Mouse (Mus musculus): Measurements from ENCODE around the gene Wdr12. TPM values are rescaled to one million over a fixed set of nuclear protein-coding genes. Genes with fewer than 3 reads are reported as not detected.
"Not testable (repeated sequence)": the region's sequence is repeated elsewhere in the genome, so short reads cannot be mapped to it uniquely, and the experiment has no call there.

The Wdr12 gene
- polyA plus RNA-seq, 1 experiment from 2014 or later, result 50.8 TPM

DNA sequence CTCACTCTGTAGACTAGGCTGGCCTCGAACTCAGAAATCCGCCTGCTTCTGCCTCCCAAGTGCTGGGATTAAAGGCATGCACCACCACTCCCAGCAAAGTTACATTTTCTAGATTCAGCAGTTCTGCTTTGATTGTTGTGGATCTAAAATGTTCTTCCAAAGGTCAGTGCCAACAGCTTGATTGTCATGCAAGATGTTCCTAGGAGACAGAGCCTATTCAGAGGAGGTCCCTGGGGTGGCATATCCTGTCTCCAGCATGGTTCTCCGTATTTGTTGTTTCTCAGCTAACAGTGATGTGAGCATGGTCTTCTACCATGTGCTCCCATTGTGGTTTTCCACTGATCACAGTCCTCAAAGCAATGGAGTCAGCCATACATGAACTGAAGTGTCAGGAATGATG is 42.1 kb downstream of the Wdr12 start:
- no peak overlapping the region for H3K4me2 ChIP-seq
- H3K9me3 ChIP-seq (replicated peaks), result no peaks in the 10 kb centered on the region
- no peaks in the 10 kb centered on the region for H3K27me3 ChIP-seq
- H3K4me1 ChIP-seq, result no peaks in the 10 kb centered on the region
- H3K36me3 ChIP-seq (ENCODE audit: poor library complexity, severe bottlenecking), result no peaks in the 10 kb centered on the region
- no peak overlapping the region for H3K9ac ChIP-seq
- H3K4me3 ChIP-seq, result no peak overlapping the region
- H3K27ac ChIP-seq, result no peak overlapping the region
- WGBS, result 86% methylated on average over 3 of the region's 3 CpGs
- no peak for ATAC-seq

DNA sequence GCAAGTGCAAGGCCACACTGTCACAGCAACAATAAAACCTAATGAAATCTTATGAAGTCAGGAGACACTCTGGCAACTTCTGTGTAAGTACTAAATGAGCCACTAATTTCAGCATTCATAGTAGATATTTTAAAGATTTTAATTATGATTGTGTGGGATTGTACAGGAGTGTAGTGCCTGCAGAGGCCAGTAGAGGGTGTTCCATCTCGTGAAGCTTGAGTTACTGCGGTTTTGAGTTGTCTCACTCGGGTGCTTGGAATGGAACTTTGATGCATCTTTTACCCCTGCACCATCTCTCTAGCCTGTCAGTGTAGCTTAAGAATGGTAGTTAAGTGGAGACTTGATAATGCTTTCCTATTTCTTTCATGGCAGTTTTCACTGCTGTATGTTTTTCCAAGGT is 43.8 kb downstream of the Wdr12 start:
- Histone ChIP-seq H3K27ac (no peak overlapping the region), H3K4me1 (no peaks in the 10 kb centered on the region), H3K4me2 (no peak overlapping the region), H3K36me3 (ENCODE audit: poor library complexity, severe bottlenecking) (no peaks in the 10 kb centered on the region), H3K9me3 (replicated peaks) (no peaks in the 10 kb centered on the region), H3K27me3 (no peaks in the 10 kb centered on the region), H3K9ac (no peak overlapping the region), H3K4me3 (no peak overlapping the region)
- no peak for ATAC-seq
- WGBS, result 38% methylated on average over 3 of the region's 3 CpGs

DNA sequence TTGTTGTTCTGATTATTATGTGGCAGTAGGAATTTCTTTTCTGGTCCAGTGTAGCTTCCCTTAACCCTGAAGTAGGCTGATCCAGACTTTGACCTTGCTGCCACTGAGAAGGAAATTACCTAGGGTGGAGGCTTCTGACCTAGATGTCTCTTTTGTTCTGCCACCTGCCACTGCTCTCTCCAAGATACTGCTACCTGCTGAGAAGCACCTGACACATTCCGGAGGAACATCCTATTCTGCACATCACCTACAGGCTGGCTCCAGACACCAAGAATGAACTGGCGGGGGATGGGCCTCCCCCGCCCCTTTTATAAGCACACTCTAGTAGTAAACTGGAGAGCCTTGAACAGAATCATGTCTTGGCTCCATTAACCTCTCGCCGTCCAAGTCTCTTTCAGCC is 51.0 kb downstream of the Wdr12 start:
- not testable (repeated sequence) for H3K4me1 ChIP-seq; H3K9me3 ChIP-seq (replicated peaks); H3K9ac ChIP-seq; H3K27ac ChIP-seq; ATAC-seq; H3K4me3 ChIP-seq; H3K27me3 ChIP-seq; H3K36me3 ChIP-seq (ENCODE audit: poor library complexity, severe bottlenecking); H3K4me2 ChIP-seq
- WGBS, result 95% methylated on average over 5 of the region's 5 CpGs

DNA sequence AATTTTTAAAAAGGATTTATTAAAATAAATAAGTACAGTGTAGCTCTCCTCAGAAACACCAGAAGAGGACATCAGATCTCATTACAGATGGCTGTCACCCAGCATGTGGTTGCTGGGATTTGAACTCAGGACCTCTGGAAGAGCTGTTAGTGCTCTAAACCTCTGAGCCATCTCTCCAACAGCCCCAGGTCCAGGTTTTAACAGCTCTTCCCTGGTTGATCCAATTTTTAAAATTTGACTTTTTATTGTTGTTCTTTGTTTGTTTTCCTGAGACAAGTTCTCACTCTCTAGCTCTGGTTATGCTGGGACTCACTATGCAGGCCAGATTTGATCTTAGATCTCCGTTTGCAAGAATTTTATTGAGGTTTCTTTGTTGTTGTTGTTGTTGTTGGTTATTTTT is 53.9 kb downstream of the Wdr12 start:
- H3K27me3 ChIP-seq, result peaks cover 14% of the 10 kb centered on the region
- H3K4me3 ChIP-seq, result no peak overlapping the region
- no peak overlapping the region for H3K27ac ChIP-seq
- 81% methylated on average over 1 of the region's 1 CpGs for WGBS
- H3K36me3 ChIP-seq (ENCODE audit: poor library complexity, severe bottlenecking), result no peaks in the 10 kb centered on the region
- H3K9me3 ChIP-seq (replicated peaks), result no peaks in the 10 kb centered on the region
- peaks cover 2% of the 10 kb centered on the region; the same call in 1 of the 2 replicates for H3K4me1 ChIP-seq
- no peak overlapping the region for H3K4me2 ChIP-seq
- no peak for ATAC-seq
- no peak overlapping the region for H3K9ac ChIP-seq

DNA sequence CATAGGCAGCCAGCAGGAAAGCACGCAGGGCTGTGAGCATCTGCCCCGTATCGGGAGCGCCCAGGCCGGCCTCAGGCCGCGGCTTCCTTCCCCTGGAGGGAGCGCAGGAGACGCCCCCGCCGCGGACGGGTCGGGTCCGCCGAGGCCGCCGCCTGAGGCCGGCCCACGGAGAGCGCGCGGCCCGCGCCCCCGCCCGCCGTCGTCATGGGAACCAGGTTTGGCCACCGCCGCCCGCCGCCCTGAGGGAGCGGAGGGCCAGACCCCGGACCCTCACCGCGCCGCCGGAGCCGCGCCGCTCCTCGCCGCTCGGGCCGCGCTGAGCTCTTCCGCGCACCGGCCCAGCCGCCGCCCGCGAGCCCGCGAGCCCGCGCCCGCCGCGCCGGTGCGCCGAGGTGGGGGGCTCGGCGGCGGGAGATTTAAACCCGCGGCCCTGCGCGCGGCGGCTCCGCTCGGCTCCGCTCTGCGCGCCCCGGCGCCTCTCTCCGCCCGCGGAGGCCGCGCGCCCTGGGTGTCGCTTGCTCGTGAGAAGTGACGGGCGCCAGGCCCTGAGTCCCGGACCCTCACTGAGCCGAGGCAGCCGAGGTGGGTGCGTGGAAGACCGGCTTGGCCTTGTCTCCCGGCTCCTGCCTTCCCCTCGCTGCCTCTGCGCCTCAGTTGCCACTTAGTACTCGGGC is 55.5 kb downstream of the Wdr12 start, which contains the start of gene Ica1l:
Ica1l (minus strand) TSS at position 389 of the 674 bp plus-strand sequence.
- no peak within 1 kb of the TSS for H3K27ac ChIP-seq
- H3K36me3 ChIP-seq (ENCODE audit: poor library complexity, severe bottlenecking), result no peaks in the 10 kb centered on the region
- no peaks in the 10 kb centered on the region for H3K9me3 ChIP-seq (replicated peaks)
- WGBS, result under 1% methylated on average over 52 of the region's 99 CpGs
- peaks cover 14% of the 10 kb centered on the region for H3K27me3 ChIP-seq
- peak within 1 kb of the TSS; percentile 86 for H3K4me2 ChIP-seq
- H3K4me1 ChIP-seq, result peaks cover 2% of the 10 kb centered on the region; the same call in 1 of the 2 replicates
- peak; percentile 92 for ATAC-seq
- H3K9ac ChIP-seq, result peak within 1 kb of the TSS; percentile 84
- H3K4me3 ChIP-seq, result peak within 1 kb of the TSS; percentile 69

DNA sequence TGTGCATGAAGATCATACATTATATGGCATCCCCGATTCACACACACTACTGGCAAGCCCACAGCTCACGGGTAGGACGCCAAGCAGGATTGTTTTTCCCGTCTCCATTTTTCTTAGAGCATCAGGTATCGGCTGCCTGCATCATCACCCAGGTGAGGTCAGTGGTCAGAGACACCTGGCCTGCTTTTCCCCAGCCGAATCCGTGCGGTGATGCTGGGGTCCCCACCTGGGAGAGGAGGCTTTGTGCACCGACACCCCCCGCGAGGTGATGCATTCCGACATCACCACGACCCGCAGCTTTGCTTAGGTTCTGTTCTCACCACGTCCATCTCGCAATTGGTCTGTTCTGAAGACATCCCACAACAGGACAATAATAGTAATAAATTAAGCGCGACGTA is 56.0 kb downstream of the Wdr12 start:
- Histone ChIP-seq H3K4me2 (peak overlapping the region; percentile 86), H3K36me3 (ENCODE audit: poor library complexity, severe bottlenecking) (no peaks in the 10 kb centered on the region), H3K27me3 (peaks cover 14% of the 10 kb centered on the region), H3K27ac (no peak overlapping the region), H3K4me3 (peak overlapping the region; percentile 69), H3K9ac (peak overlapping the region; percentile 84), H3K9me3 (replicated peaks) (no peaks in the 10 kb centered on the region), H3K4me1 (peaks cover 2% of the 10 kb centered on the region; the same call in 1 of the 2 replicates)
- 2% methylated on average over 19 of the region's 19 CpGs for whole genome bisulfite sequencing
- no peak; the same call in none of the 2 replicates for ATAC-seq

DNA sequence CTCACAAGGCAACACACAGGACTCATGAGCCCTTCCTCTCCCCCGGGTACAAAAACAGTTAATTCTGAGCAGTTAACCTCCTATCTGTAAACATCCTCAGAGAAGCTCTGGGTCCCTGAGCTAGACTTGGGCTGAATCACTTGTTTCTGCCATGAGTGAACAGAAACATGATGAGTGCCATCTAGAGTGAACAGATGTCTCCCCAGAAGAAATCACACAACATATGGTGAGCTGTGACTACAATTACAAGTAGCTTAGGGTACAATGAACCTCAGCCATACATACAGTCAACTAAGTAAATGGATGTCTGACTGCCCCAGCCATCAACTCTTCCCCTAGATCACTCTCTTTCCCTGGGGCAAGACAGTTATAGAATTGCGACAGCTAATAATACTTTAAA is 63.4 kb downstream of the Wdr12 start:
- Histone ChIP-seq H3K4me2 (no peak overlapping the region), H3K27me3 (no peaks in the 10 kb centered on the region), H3K4me1 (0 out of 2 replicates have a peak, but pooled peaks cover 5% of the 10 kb centered on the region), H3K4me3 (no peak overlapping the region), H3K9ac (no peak overlapping the region), H3K9me3 (replicated peaks) (no peaks in the 10 kb centered on the region), H3K27ac (no peak overlapping the region), H3K36me3 (ENCODE audit: poor library complexity, severe bottlenecking) (no peaks in the 10 kb centered on the region)
- ATAC-seq, result peak; percentile 91
- WGBS, result 84% methylated on average over 2 of the region's 2 CpGs

Other genes starting within 250 kb of the Wdr12 start
- gene Fam117b, start 185.6 kb downstream of the Wdr12 start, polyA plus RNA-seq (2015; fragmentation: Nextera tagmentation; extraction: Ambion mirVana), result 15.7 and 16.6 TPM in 2 replicates
- 11.4 and 13.4 TPM in 2 replicates for gene Ica1l, start 55.5 kb downstream of the Wdr12 start, polyA plus RNA-seq (2015; fragmentation: Nextera tagmentation; extraction: Ambion mirVana)
- gene Carf, start 398 bp downstream of the Wdr12 start, polyA plus RNA-seq (2015; fragmentation: Nextera tagmentation; extraction: Ambion mirVana), result 6.6 and 6.9 TPM in 2 replicates
- gene Nbeal1, start 82.0 kb upstream of the Wdr12 start, polyA plus RNA-seq (2015; fragmentation: Nextera tagmentation; extraction: Ambion mirVana), result 6.8 and 8.8 TPM in 2 replicates
- 14.5 and 14.6 TPM in 2 replicates for gene Cyp20a1, start 244.7 kb upstream of the Wdr12 start, polyA plus RNA-seq (2015; fragmentation: Nextera tagmentation; extraction: Ambion mirVana)